Mouse (Mus musculus) stomach, postnatal 0 days (tissue): Measurements from ENCODE around the gene Kif6. TPM values are rescaled to one million over a fixed set of nuclear protein-coding genes. Genes with fewer than 3 reads are reported as not detected.
A peak's percentile ranks its signal among the peaks of the same experiment; 100 is the strongest.

Experiments used
- ATAC-seq: fragments of 200-750 bp; cut with Nextera tagmentation; 2 replicates; pipeline ENCODE4 v1.8.0; 2017; ENCODE audit not compliant: low FRiP score, low TSS enrichment
- DNase-seq: peaks from one replicate; pipeline ENCODE4 v3.0.0-alpha.2; 2016; ENCODE audit warnings: low spot score
- H3K27ac ChIP-seq: fragments of 300-500 bp; sonication (generic); replicated peaks from 2 replicates; pipeline ENCODE4 v1.5.1; 2014; ENCODE audit warnings: mild to moderate bottlenecking, control low read depth
- H3K27me3 ChIP-seq: fragments of 300-500 bp; sonication (generic); 2 replicates; pipeline ENCODE4 v1.6.1; 2014; ENCODE audit warnings: low read length; ENCODE audit not compliant: control insufficient read depth, insufficient read depth
- H3K36me3 ChIP-seq: fragments of 300-500 bp; sonication (generic); 2 replicates; pipeline ENCODE4 v1.6.1; 2014; ENCODE audit warnings: low read length, mixed read lengths; ENCODE audit not compliant: control insufficient read depth, insufficient read depth
- H3K4me1 ChIP-seq: fragments of 300-500 bp; sonication (generic); replicated peaks from 2 replicates; pipeline ENCODE4 v1.6.1; 2014; ENCODE audit warnings: antibody characterized with exemption; ENCODE audit not compliant: control insufficient read depth, insufficient read depth
- H3K4me2 ChIP-seq: fragments of 300-500 bp; sonication (generic); replicated peaks from 2 replicates; pipeline ENCODE4 v1.6.1; 2014; ENCODE audit warnings: low read depth, mild to moderate bottlenecking, control low read depth, moderate library complexity
- H3K4me3 ChIP-seq: fragments of 300-500 bp; sonication (generic); 2 replicates; pipeline ENCODE4 v1.5.1; 2014; ENCODE audit warnings: low read depth, low read length, control low read depth
- H3K9ac ChIP-seq: fragments of 300-500 bp; sonication (generic); 2 replicates; pipeline ENCODE4 v1.6.1; 2014; ENCODE audit warnings: mild to moderate bottlenecking, low read length, control low read depth, mixed read lengths
- H3K9me3 ChIP-seq: fragments of 300-500 bp; sonication (generic); 2 replicates; pipeline ENCODE4 v1.6.1; 2016; ENCODE audit warnings: low read length; ENCODE audit not compliant: control insufficient read depth
- CTCF ChIP-seq: IDR thresholded peaks from 2 replicates; pipeline ENCODE4 v1.5.1; 2016; ENCODE audit warnings: antibody characterized with exemption, low read depth, mild to moderate bottlenecking, moderate library complexity
- EP300 ChIP-seq: optimal IDR thresholded peaks from 2 replicates; pipeline ENCODE3; 2016; ENCODE audit warnings: antibody characterized with exemption
- WGBS: fragments of 180-500 bp; shearing (Covaris S2); extraction: QIAGEN DNeasy Blood & Tissue Kit; methylation state at CpG from one replicate; pipeline ENCODE4 v1.1.7; 2014; 5-methylcytosine and 5-hydroxymethylcytosine counted together
- polyA plus RNA-seq: library from polyadenylated mRNA; unstranded; fragments of >200 nt; fragmentation: Nextera tagmentation; extraction: Ambion mirVana; gene quantifications from 2 replicates; pipeline ENCODE4 v1.2.1, GENCODE M21; 2015

Gene Kif6
- polyA plus RNA-seq, 1 experiment from 2014 or later: 0.85 TPM

DNA sequence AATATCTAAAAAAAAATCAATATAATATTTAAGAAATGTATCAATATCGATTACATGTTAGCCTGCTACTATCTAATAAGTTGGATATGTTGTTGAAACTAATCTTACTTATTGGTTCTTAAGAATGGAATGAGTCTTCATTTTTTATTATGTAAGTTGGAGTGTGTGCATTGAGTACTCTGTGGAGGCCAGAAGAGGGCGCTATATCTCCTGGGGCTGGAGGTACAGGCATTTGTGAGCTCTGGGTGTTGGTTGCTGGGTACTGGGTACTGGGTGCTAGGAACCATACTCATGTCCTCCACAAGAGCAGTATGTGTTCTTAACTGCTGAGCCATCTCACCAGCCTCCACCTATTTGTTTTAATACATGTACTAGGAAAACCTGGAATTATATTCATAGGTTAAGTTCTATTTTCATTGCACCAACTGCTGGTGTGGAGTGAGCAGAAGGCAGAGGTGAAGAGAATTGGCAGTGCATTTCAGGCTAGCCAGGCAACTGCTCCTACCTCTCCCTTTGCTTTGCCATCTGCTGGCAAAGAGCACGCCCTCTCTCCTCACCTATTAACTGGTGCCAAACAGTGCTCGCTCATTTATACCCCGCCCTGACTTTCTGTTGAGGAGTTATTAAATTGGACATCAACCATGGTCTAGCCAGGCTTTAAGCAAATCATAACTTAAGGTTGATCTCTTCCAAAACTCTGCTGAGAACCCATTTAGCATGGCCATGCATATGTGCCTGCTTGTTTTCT is 199.1 kb downstream of the Kif6 start:
- Histone ChIP-seq H3K4me3 (no peak overlapping the region), H3K9ac (no peak overlapping the region), H3K27me3 (no peaks in the 10 kb centered on the region), H3K4me2 (no peak overlapping the region), H3K36me3 (no peaks in the 10 kb centered on the region), H3K9me3 (no peaks in the 10 kb centered on the region), H3K4me1 (no peaks in the 10 kb centered on the region), H3K27ac (no peak overlapping the region)
- TF ChIP-seq CTCF (peak; percentile 28), EP300 (no peak)
- DNase-seq: no peak
- 76% methylated on average over 5 of the region's 5 CpGs for WGBS
- ATAC-seq: no peak

GRCm38 (mm10) chr17:49816067-49816565 is 201.2 kb downstream of the Kif6 start:
- TF ChIP-seq EP300: no peak
- no peak for TF ChIP-seq CTCF
- Histone ChIP-seq H3K27ac (no peak overlapping the region), H3K4me3 (no peak overlapping the region), H3K9ac (no peak overlapping the region), H3K27me3 (no peaks in the 10 kb centered on the region), H3K9me3 (no peaks in the 10 kb centered on the region), H3K36me3 (no peaks in the 10 kb centered on the region), H3K4me2 (no peak overlapping the region), H3K4me1 (no peaks in the 10 kb centered on the region)
- WGBS: 46% methylated on average over 5 of the region's 5 CpGs
- DNase-seq (no peak), ATAC-seq (no peak)

GRCm38 (mm10) chr17:49816703-49817102 is 201.8 kb downstream of the Kif6 start:
- H3K4me1 ChIP-seq: no peaks in the 10 kb centered on the region
- 59% methylated on average over 5 of the region's 5 CpGs for WGBS
- H3K4me2 ChIP-seq: no peak overlapping the region
- no peak overlapping the region for H3K4me3 ChIP-seq
- no peak overlapping the region for H3K27ac ChIP-seq
- ATAC-seq: no peak
- H3K36me3 ChIP-seq: no peaks in the 10 kb centered on the region
- H3K9me3 ChIP-seq: no peaks in the 10 kb centered on the region
- no peaks in the 10 kb centered on the region for H3K27me3 ChIP-seq
- TF ChIP-seq EP300 (no peak), CTCF (no peak)
- no peak for DNase-seq
- H3K9ac ChIP-seq: no peak overlapping the region

- ATAC-seq (no peak), DNase-seq (no peak)
- 77% methylated on average over 4 of the region's 4 CpGs for WGBS
- H3K9ac ChIP-seq: no peak overlapping the region
- no peaks in the 10 kb centered on the region for H3K4me1 ChIP-seq
- H3K27me3 ChIP-seq: no peaks in the 10 kb centered on the region
- H3K9me3 ChIP-seq: no peaks in the 10 kb centered on the region
- no peaks in the 10 kb centered on the region for H3K36me3 ChIP-seq
- no peak for TF ChIP-seq CTCF
- no peak for TF ChIP-seq EP300
- H3K4me3 ChIP-seq: no peak overlapping the region
- H3K27ac ChIP-seq: no peak overlapping the region
- no peak overlapping the region for H3K4me2 ChIP-seq
Observed at GRCm38 (mm10) chr17:49820203-49820602, 205.3 kb downstream of the Kif6 start.

GRCm38 (mm10) chr17:49824142-49824840 is 209.4 kb downstream of the Kif6 start:
- Histone ChIP-seq H3K9me3 (no peaks in the 10 kb centered on the region), H3K4me3 (no peak overlapping the region), H3K4me1 (no peaks in the 10 kb centered on the region), H3K36me3 (no peaks in the 10 kb centered on the region), H3K4me2 (no peak overlapping the region), H3K9ac (no peak overlapping the region), H3K27ac (no peak overlapping the region), H3K27me3 (no peaks in the 10 kb centered on the region)
- DNase-seq (no peak), ATAC-seq (no peak)
- TF ChIP-seq CTCF (no peak), EP300 (no peak)
- 50% methylated on average over 6 of the region's 6 CpGs for WGBS

DNA sequence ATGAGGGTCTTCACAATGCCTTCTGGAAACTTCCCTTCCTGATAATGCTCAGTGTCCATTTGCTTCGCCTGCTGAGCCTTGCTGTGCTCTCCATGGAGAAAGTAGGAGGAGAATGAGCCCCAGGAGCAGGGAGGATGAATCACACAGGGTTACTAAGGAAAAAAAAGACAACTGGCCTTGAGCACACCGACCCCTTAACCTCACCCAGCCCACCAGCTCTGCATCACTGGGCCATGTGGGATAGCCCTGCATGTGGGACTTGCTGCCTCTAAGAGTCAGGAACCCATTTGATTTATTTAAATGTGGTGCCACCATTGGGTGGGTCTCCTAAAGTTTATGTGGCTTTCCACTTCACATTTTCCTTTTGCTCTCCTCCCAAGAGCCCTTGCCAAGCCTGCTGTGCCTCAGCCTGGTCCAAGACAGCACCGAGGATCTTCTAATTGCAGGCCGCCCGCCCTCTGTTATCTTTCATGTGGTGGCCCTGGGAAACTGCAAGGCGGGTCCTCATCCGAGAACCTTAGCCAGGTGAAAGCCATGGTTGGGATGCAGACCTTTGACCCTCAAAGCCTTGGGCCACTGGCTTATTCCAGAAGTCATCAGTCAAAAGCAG is 210.0 kb downstream of the Kif6 start:
- Histone ChIP-seq H3K9ac (no peak overlapping the region), H3K4me1 (no peaks in the 10 kb centered on the region), H3K27ac (no peak overlapping the region), H3K9me3 (no peaks in the 10 kb centered on the region), H3K4me3 (no peak overlapping the region), H3K4me2 (no peak overlapping the region), H3K27me3 (no peaks in the 10 kb centered on the region), H3K36me3 (no peaks in the 10 kb centered on the region)
- ATAC-seq (no peak), DNase-seq (no peak)
- WGBS: 84% methylated on average over 7 of the region's 7 CpGs
- no peak for TF ChIP-seq EP300
- TF ChIP-seq CTCF: no peak
